Mouse (Mus musculus) adrenal gland, postnatal 4 days (tissue): ENCODE data around the gene Rnf44. TPM values are rescaled to one million over a fixed set of nuclear protein-coding genes. Genes with fewer than 3 reads are reported as not detected.

Experiments
- DNase-seq, 2 experiments: peaks; one replicate each; pipeline ENCODE4 v3.0.0; 2021 to 2022; ENCODE audit warnings: low spot score in 2 of 2, mixed read lengths in 2 of 2
- long read RNA-seq, 2 experiments: library from polyadenylated mRNA; stranded (forward); transcript quantifications; one replicate each; pipeline ENCODE4 v2.0.0; 2021
- total RNA-seq, 2 experiments: library from RNA; stranded (reverse); gene quantifications; 2 replicates each; pipeline ENCODE4 v1.2.3; 2021

Gene Rnf44
- total RNA-seq, result 100 to 1,000 TPM; 134 to 137 TPM
- long read RNA-seq, experiment 1, partial matches to known transcripts, result 25 of 29 reads
- long read RNA-seq, experiment 1, other reads (novel, unspliced or antisense), result 2 of 29 reads
- long read RNA-seq, experiment 2, full-length matches to known transcripts, result 7 of 92 reads
- long read RNA-seq, experiment 2, partial matches to known transcripts, result 73 of 92 reads
- long read RNA-seq, experiment 2, other reads (novel, unspliced or antisense), result 12 of 92 reads

GRCm38 (mm10) chr13:54693558-54694347 lies at the start of gene Rnf44:
Gene Rnf44 (minus strand): TSS chr13:54693907.
- DNase-seq, result peak; percentile 98 to 99

- no peak for DNase-seq
Observed at GRCm38 (mm10) chr13:54738213-54738601, 44.5 kb upstream of the Rnf44 start.

GRCm38 (mm10) chr13:54737488-54738212 lies 43.9 kb upstream of the Rnf44 start:
- no peak for DNase-seq

GRCm38 (mm10) chr13:54736931-54737330 lies 43.2 kb upstream of the Rnf44 start:
- no peak for DNase-seq

DNA sequence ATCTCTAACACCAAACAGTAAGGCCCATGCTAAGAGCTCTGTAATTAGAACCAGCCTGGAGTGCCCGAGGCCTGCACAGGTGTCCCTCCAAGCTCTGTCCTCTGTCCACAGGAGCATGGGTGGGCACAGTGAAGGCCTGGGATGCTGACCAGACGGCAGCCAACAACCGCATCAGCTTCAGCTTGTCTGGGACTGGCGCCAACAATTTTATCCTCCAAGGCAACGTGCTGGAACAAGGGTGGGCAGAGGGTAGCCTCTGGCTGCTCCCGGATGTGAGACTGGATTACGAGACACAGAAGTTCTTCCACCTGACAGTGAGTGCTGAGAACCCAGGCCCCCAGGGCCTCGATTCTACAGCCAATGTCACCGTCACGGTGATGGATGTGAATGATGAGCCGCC lies 32.4 kb upstream of the Rnf44 start:
- no peak for DNase-seq

- DNase-seq, result no peak
Observed at GRCm38 (mm10) chr13:54723143-54723542, 29.4 kb upstream of the Rnf44 start.

- DNase-seq, result no peak
Observed at GRCm38 (mm10) chr13:54716916-54717315, 23.2 kb upstream of the Rnf44 start.

- no peak for DNase-seq
Observed at GRCm38 (mm10) chr13:54714996-54715395, 21.3 kb upstream of the Rnf44 start.

- no peak for DNase-seq
Observed at GRCm38 (mm10) chr13:54714393-54714792, 20.7 kb upstream of the Rnf44 start.

- DNase-seq, result no peak
Observed at GRCm38 (mm10) chr13:54710866-54711265, 17.2 kb upstream of the Rnf44 start.

DNA sequence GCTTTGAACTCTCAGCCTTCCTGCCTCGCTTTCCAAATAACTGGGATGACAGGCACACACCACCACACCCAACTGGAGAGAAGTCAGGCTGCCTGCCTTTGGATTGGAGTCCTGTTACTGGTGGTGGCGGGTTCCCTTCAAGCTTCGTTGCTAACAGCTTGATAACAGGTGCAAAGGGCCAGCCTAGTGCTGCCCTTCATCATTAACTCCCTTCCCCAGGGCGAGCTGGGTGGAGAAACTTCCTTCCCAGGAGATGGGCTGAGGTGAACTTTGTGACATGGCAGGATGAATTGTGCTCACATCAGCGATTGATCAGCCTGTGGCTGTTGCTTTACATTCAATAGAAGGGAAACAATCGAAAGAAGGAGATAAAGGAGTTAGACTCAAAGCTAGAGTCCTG lies 11.2 kb upstream of the Rnf44 start:
- DNase-seq, result no peak

DNA sequence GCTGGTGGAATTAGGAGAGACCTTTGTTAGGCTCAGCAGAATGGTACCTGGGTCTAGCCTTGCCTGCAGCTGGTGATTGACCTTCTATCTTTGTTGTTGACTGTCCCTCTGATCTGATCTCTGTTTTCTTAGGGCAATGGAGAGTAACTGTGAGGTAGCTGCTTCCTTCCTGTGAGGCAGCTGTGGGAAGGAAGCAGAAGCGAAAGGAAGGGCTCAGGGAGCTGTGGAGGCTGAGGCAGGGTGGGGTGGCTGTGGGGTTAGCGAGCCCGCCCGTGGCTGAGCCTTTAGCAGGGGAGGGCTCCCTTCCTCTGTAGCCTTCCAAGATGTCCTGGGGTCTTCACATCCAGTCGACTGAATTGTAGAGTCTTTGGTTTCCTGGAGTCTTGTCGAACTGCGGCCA lies 8.8 kb upstream of the Rnf44 start:
- no peak for DNase-seq

GRCm38 (mm10) chr13:54701243-54701642 lies 7.5 kb upstream of the Rnf44 start, which contains the start of gene Cdhr2:
Gene Cdhr2 (plus strand): TSS chr13:54701461.
- DNase-seq, result no peak

GRCm38 (mm10) chr13:54695479-54696230 lies 1.9 kb upstream of the Rnf44 start:
- no peak for DNase-seq

GRCm38 (mm10) chr13:54694348-54695060 lies 797 bp upstream of the Rnf44 start:
- DNase-seq, result peak in 1 of 2 experiments; percentile 82

DNA sequence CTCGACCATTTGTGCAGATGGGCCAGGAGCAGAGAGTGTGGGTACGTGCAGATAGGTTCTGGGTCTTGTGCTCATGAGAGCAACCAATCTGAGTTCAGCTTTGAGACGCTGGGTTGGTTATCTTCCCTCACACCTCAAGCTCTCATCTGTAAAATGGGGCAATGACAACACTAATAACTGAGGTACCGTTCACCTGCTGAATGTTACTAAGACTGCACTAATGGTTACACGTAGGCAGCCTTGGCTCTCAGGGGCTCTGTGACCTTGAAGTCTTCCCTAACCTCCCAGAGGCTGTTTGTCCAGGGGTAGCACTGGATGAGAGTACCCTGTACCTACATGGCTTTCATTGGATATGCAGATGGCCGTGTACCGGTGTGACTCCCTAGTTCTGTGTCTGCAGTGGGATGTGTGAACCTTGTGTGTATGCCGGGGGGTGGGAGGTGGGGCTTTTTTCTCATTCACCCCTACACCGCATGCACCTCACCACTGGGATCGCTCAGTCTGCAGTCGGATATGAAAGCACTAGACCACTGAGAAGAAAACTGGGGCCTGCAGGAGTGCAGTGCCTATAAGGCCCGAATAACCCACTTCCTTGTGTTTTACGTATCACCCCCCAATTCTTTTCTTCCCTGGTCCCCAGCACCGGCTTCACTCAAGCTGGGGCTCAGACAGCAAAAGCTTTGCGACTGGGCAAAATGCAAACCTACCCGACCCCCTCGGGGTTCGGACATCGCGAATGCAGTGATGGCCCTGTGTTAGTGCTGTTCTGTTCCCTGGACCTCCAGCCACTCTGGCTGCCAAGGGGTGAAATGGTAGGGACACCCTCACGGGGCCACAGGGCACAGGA lies 773 bp downstream of the Rnf44 start:
- no peak for DNase-seq

GRCm38 (mm10) chr13:54691737-54692136 lies 2.0 kb downstream of the Rnf44 start:
- no peak for DNase-seq

- no peak for DNase-seq
Observed at GRCm38 (mm10) chr13:54690151-54690740, 3.5 kb downstream of the Rnf44 start.
